7 mouse cellular contexts compared by ENCODE assay signal in genomic region chr14:21981462-21981861, GRCm38 (mm10). TPM values are rescaled to one million over a fixed set of nuclear protein-coding genes. Genes with fewer than 3 reads are reported as not detected.
A peak's percentile ranks its signal among the peaks of the same experiment; 100 is the strongest.
DNase-seq lines count a peak whose midpoint lies in the region; ATAC-seq and TF ChIP-seq lines count a peak whose summit lies in the region.

No protein-coding gene starts in this region.

- 0 out of 2 replicates have a peak, but pooled peaks have one; percentile 26 for TF ChIP-seq EP300 in heart, adult 2 months (IDR thresholded peaks at IDR 0.05; ENCODE audit: insufficient read depth, low read depth, low read length)
- no peak for TF ChIP-seq EP300 in stomach, postnatal 0 days (optimal IDR thresholded peaks at IDR 0.05)

- ATAC-seq in limb, embryonic 15.5 days (ENCODE audit: insufficient number of reproducible peaks, low FRiP score, low TSS enrichment, low read depth) = peak; percentile 70
- peak; percentile 55; the same call in 1 of the 2 replicates for ATAC-seq in midbrain, embryonic 15.5 days (replicated peaks)
- ATAC-seq in stomach, postnatal 0 days (ENCODE audit: low FRiP score, low TSS enrichment) = peak; percentile 74

- no peaks in the 10 kb centered on the region for H3K4me1 ChIP-seq in heart, adult 2 months (ENCODE audit: control insufficient read depth, insufficient read depth, low read length)
- peaks cover 32% of the 10 kb centered on the region for H3K4me1 ChIP-seq in limb, embryonic 15.5 days
- peaks cover 42% of the 10 kb centered on the region for H3K4me1 ChIP-seq in midbrain, embryonic 15.5 days
- peaks cover 5% of the 10 kb centered on the region; the same call in 1 of the 2 replicates for H3K4me1 ChIP-seq in stomach, postnatal 0 days (replicated peaks; ENCODE audit: control insufficient read depth, insufficient read depth)

- peak overlapping the region; percentile 10; the same call in 1 of the 2 replicates for H3K4me3 ChIP-seq in heart, adult 2 months
- H3K4me3 ChIP-seq in limb, embryonic 15.5 days = peak overlapping the region; percentile 23
- H3K4me3 ChIP-seq in midbrain, embryonic 15.5 days = peak overlapping the region; percentile 13; the same call in 1 of the 2 replicates
- peak overlapping the region; percentile 28 for H3K4me3 ChIP-seq in stomach, postnatal 0 days (ENCODE audit: low read depth, low read length)

- intact Hi-C loops in heart, adult 2 months (cut with DNase I) = loop anchor here (10.0 kb wide), 3 partner anchors 193 to 1423 kb away; no protein-coding TSS in a partner anchor

- no peaks in the 10 kb centered on the region for H3K79me2 ChIP-seq in heart, adult 2 months (replicated peaks; ENCODE audit: control insufficient read depth, insufficient read depth, low read length)

- TF ChIP-seq POLR2A in heart, adult 2 months (IDR thresholded peaks at IDR 0.05; ENCODE audit: insufficient read depth, low read depth, low read length) = no peak

- no peaks in the 10 kb centered on the region for H3K9me3 ChIP-seq in limb, embryonic 15.5 days
- H3K9me3 ChIP-seq in midbrain, embryonic 15.5 days = no peaks in the 10 kb centered on the region
- no peaks in the 10 kb centered on the region for H3K9me3 ChIP-seq in stomach, postnatal 0 days (ENCODE audit: control insufficient read depth, low read length)

- H3K36me3 ChIP-seq in heart, adult 2 months (ENCODE audit: control insufficient read depth, insufficient read depth, low read length) = no peaks in the 10 kb centered on the region
- H3K36me3 ChIP-seq in limb, embryonic 15.5 days = 0 out of 2 replicates have a peak, but pooled peaks cover 4% of the 10 kb centered on the region
- no peaks in the 10 kb centered on the region for H3K36me3 ChIP-seq in midbrain, embryonic 15.5 days (replicated peaks)
- H3K36me3 ChIP-seq in stomach, postnatal 0 days (ENCODE audit: control insufficient read depth, insufficient read depth, low read length) = peaks cover 11% of the 10 kb centered on the region; the same call in 1 of the 2 replicates

- peak overlapping the region; percentile 59 for H3K4me2 ChIP-seq in limb, embryonic 15.5 days
- peak overlapping the region; percentile 42 for H3K4me2 ChIP-seq in midbrain, embryonic 15.5 days
- H3K4me2 ChIP-seq in stomach, postnatal 0 days (replicated peaks; ENCODE audit: low read depth) = peak overlapping the region; percentile 90

- TF ChIP-seq CTCF in heart, adult 2 months (IDR thresholded peaks at IDR 0.05) = peak; percentile 93
- peak; percentile 92 for TF ChIP-seq CTCF in stomach, postnatal 0 days (IDR thresholded peaks at IDR 0.05; ENCODE audit: low read depth)

- H3K27ac ChIP-seq in heart, adult 2 months = no peak overlapping the region
- H3K27ac ChIP-seq in limb, embryonic 15.5 days = peak overlapping the region; percentile 35; the same call in 1 of the 2 replicates
- no peak overlapping the region for H3K27ac ChIP-seq in midbrain, embryonic 15.5 days
- H3K27ac ChIP-seq in stomach, postnatal 0 days (replicated peaks) = peak overlapping the region; percentile 58

- 3% methylated on average over 21 of the region's 22 CpGs for whole genome bisulfite sequencing in heart, adult 2 months
- 1% methylated on average over 21 of the region's 22 CpGs for WGBS in limb, embryonic 15.5 days
- WGBS in midbrain, embryonic 15.5 days = under 1% methylated on average over 22 of the region's 22 CpGs
- WGBS in stomach, postnatal 0 days = 2% methylated on average over 22 of the region's 22 CpGs

- H3K9ac ChIP-seq in heart, adult 2 months (ENCODE audit: low read depth, low read length) = no peak overlapping the region
- H3K9ac ChIP-seq in limb, embryonic 15.5 days = no peak overlapping the region
- no peak overlapping the region for H3K9ac ChIP-seq in midbrain, embryonic 15.5 days
- H3K9ac ChIP-seq in stomach, postnatal 0 days (ENCODE audit: low read length) = 0 out of 2 replicates have a peak overlapping the region, but pooled peaks have one; percentile 27

- H3K27me3 ChIP-seq in heart, adult 2 months (ENCODE audit: control insufficient read depth, insufficient read depth, low read length) = peaks cover 8% of the 10 kb centered on the region
- peaks cover 5% of the 10 kb centered on the region; the same call in 1 of the 2 replicates for H3K27me3 ChIP-seq in limb, embryonic 15.5 days
- peaks cover 16% of the 10 kb centered on the region for H3K27me3 ChIP-seq in midbrain, embryonic 15.5 days (replicated peaks)
- no peaks in the 10 kb centered on the region for H3K27me3 ChIP-seq in stomach, postnatal 0 days (ENCODE audit: control insufficient read depth, insufficient read depth, low read length)

- DNase-seq in adrenal gland, postnatal 25 days = peak; percentile 88
- DNase-seq in embryo, embryonic 9.5 days (ENCODE audit: extremely low spot score) = peak; percentile 90
- DNase-seq in heart, adult 2 months = peak; percentile 76 to 85
- DNase-seq in kidney, adult 18-20 months = peak; percentile 90
- DNase-seq in stomach, postnatal 0 days (ENCODE audit: low spot score) = peak; percentile 90

RNA-seq across cellular contexts. Expression of gene Zfp503, which starts 7.9 kb away (rescaled TPM):
- total RNA-seq in adrenal gland, postnatal 25 days (2021) = 27.5 and 33.3 TPM in 2 replicates
- total RNA-seq in heart, adult 2 months (2021) = 1 to 10 TPM; 1.4 to 1.5 TPM
- 0.88 and 1.5 TPM in 2 replicates for polyA plus RNA-seq in heart, adult 2 months (2012; rRNA removed)
- 16.1 and 21.6 TPM in 2 replicates for polyA plus RNA-seq in limb, embryonic 15.5 days (2015; fragmentation: Nextera tagmentation; extraction: Ambion mirVana)
- 5.8 and 5.9 TPM in 2 replicates for polyA plus RNA-seq in midbrain, embryonic 15.5 days (2015; fragmentation: Nextera tagmentation; extraction: Ambion mirVana)
- polyA plus RNA-seq in stomach, postnatal 0 days (2015; fragmentation: Nextera tagmentation; extraction: Ambion mirVana) = 10.0 and 11.3 TPM in 2 replicates

RNA-seq across cellular contexts. Expression of gene Lrmda, which starts 38.0 kb away (rescaled TPM):
- 5.0 and 5.6 TPM in 2 replicates for total RNA-seq in adrenal gland, postnatal 25 days (2021)
- total RNA-seq in heart, adult 2 months (2021) = 1 to 10 TPM; 1.0 to 1.1 TPM
- 0.43 and 0.44 TPM in 2 replicates for polyA plus RNA-seq in heart, adult 2 months (2012; rRNA removed)
- polyA plus RNA-seq in limb, embryonic 15.5 days (2015; fragmentation: Nextera tagmentation; extraction: Ambion mirVana) = 0.17 and 0.26 TPM in 2 replicates
- polyA plus RNA-seq in midbrain, embryonic 15.5 days (2015; fragmentation: Nextera tagmentation; extraction: Ambion mirVana) = 0.31 and 0.32 TPM in 2 replicates
- 0.39 and 0.46 TPM in 2 replicates for polyA plus RNA-seq in stomach, postnatal 0 days (2015; fragmentation: Nextera tagmentation; extraction: Ambion mirVana)

Comparison
In these comparisons a context has a peak if more than half of its experiments do, and no peak if none do; other contexts are left out.
1. H3K27ac ChIP-seq: peak in limb, embryonic 15.5 days (single experiment) and stomach, postnatal 0 days (single experiment); none in heart, adult 2 months (single experiment) and midbrain, embryonic 15.5 days (single experiment).
2. Peak in every context shown above with its lines, with median percentiles within 50 percentile points of each other: DNase-seq, H3K4me3 ChIP-seq, ATAC-seq and H3K4me2 ChIP-seq.